Mouse (Mus musculus) myocyte (in vitro differentiated cells): Measurements from ENCODE around the gene Gm20716.

ENCODE experiments used
- CEBPB ChIP-seq: IDR thresholded peaks from 2 replicates; pipeline ENCODE4 v1.6.1; 2011; ENCODE audit warnings: mild to moderate bottlenecking, moderate library complexity; ENCODE audit not compliant: poor library complexity, insufficient read depth, severe bottlenecking
- MAX ChIP-seq: IDR thresholded peaks from one replicate; pipeline ENCODE4 v1.6.1; 2011; ENCODE audit warnings: low read depth, mild to moderate bottlenecking, control low read depth
- MYOG ChIP-seq, 3 experiments: IDR thresholded peaks; one replicate each; pipeline ENCODE4 v1.6.1; 2011; ENCODE audit warnings: control low read depth in 2 of 3, low read depth in 2 of 3, mild to moderate bottlenecking in 2 of 3; ENCODE audit not compliant: insufficient read length in 2 of 3, control insufficient read depth in 1 of 3, insufficient read depth in 1 of 3
- POLR2A ChIP-seq: IDR thresholded peaks from one replicate; pipeline ENCODE4 v1.6.1; 2011; ENCODE audit warnings: low read depth, mild to moderate bottlenecking, control low read depth, moderate library complexity; ENCODE audit not compliant: insufficient read length
- SRF ChIP-seq: IDR thresholded peaks from one replicate; pipeline ENCODE4 v1.6.1; 2011; ENCODE audit warnings: low read depth; ENCODE audit not compliant: control insufficient read depth, insufficient read length
- TCF12 ChIP-seq: IDR thresholded peaks from one replicate; pipeline ENCODE4 v1.6.1; 2011; ENCODE audit warnings: mild to moderate bottlenecking, control low read depth; ENCODE audit not compliant: poor library complexity, insufficient read depth, severe bottlenecking
- USF1 ChIP-seq: IDR thresholded peaks from one replicate; pipeline ENCODE4 v1.6.1; 2011; ENCODE audit warnings: low read depth, mild to moderate bottlenecking, control low read depth, moderate library complexity

DNA sequence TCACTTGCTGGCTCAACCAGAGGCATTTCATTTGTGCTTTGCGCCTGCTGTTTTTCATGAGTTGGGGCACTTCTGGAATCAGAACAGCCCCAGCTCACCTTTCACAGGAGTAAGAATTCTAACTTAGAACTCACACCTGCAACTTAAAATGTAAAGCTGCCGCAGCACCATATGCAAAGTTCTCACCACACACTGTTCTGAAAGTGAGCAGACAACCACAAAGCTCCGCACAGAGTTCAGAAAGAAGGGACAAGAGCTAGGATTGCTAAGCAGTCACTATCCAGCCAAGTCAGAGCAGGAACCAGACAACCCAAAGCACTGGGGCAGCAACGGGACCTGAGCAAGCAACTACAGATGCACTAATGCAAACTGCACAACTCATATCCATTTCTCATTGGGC is 30.7 kb downstream of the Gm20716 start:
- no peak for TF ChIP-seq CEBPB
- TF ChIP-seq POLR2A: no peak
- no peak for TF ChIP-seq TCF12
- TF ChIP-seq MAX: no peak
- no peak for TF ChIP-seq USF1
- no peak for TF ChIP-seq MYOG (IDR thresholded peaks at IDR 0.05; ENCODE audit: control insufficient read depth in 1 of 3, insufficient read depth in 1 of 3, insufficient read length in 2 of 3, low read depth in 2 of 3)
- no peak for TF ChIP-seq SRF
